Mouse (Mus musculus) neural tube, embryonic 12.5 days (tissue): ENCODE results near the gene Ccnd3. TPM values are rescaled to one million over a fixed set of nuclear protein-coding genes. Genes with fewer than 3 reads are reported as not detected.
"Not testable (repeated sequence)": the region's sequence is repeated elsewhere in the genome, so short reads cannot be mapped to it uniquely, and the experiment has no call there.

Experiments used
- ATAC-seq: fragments of 200-750 bp; cut with Nextera tagmentation; 2 replicates; pipeline ENCODE4 v1.8.0; 2017; ENCODE audit warnings: low read depth, mild to moderate bottlenecking, moderate TSS enrichment, moderate library complexity; ENCODE audit not compliant: low FRiP score
- H3K27ac ChIP-seq: fragments of 300-500 bp; sonication (generic); 2 replicates; pipeline ENCODE4 v1.5.1; 2016
- H3K27me3 ChIP-seq: fragments of 300-500 bp; sonication (generic); replicated peaks from 2 replicates; pipeline ENCODE4 v1.6.1; 2016; ENCODE audit warnings: mild to moderate bottlenecking
- H3K36me3 ChIP-seq: fragments of 300-500 bp; sonication (generic); 2 replicates; pipeline ENCODE4 v1.6.1; 2016; ENCODE audit warnings: mild to moderate bottlenecking
- H3K4me1 ChIP-seq: fragments of 300-500 bp; sonication (generic); 2 replicates; pipeline ENCODE4 v1.6.1; 2016
- H3K4me2 ChIP-seq: fragments of 300-500 bp; sonication (generic); replicated peaks from 2 replicates; pipeline ENCODE4 v1.6.1; 2016; ENCODE audit warnings: mild to moderate bottlenecking
- H3K4me3 ChIP-seq: fragments of 300-500 bp; sonication (generic); 2 replicates; pipeline ENCODE4 v1.5.1; 2016
- H3K9ac ChIP-seq: fragments of 300-500 bp; sonication (generic); 2 replicates; pipeline ENCODE4 v1.6.1; 2016; ENCODE audit warnings: mild to moderate bottlenecking
- H3K9me3 ChIP-seq: fragments of 300-500 bp; sonication (generic); 2 replicates; pipeline ENCODE4 v1.6.1; 2016; ENCODE audit warnings: mild to moderate bottlenecking
- WGBS: fragments of 180-500 bp; shearing (Covaris S2); methylation state at CpG from one replicate; pipeline ENCODE4 v1.1.7; 2016; 5-methylcytosine and 5-hydroxymethylcytosine counted together
- polyA plus RNA-seq: library from polyadenylated mRNA; unstranded; fragments of >200 nt; fragmentation: Nextera tagmentation; extraction: Ambion mirVana; gene quantifications from 2 replicates; pipeline ENCODE4 v1.2.1, GENCODE M21; 2016

The Ccnd3 gene
- polyA plus RNA-seq, 1 experiment from 2014 or later: 146 TPM

DNA sequence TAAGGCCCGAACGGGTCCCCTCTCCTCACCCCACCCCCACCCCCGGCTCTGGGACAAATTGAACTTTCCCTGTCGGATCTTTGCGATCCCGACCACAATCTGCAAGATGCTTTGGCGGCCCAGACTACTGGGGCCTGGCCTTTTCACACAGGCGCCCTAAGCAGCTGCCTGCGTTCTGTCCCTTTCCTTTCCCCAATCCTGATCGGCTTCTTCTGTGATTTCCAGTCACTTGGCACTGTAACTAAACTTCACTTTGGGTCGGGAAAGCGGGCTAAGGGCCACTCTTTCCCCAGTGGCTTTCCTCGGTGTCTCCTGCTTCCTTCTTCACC is 89.0 kb downstream of the Ccnd3 start:
- Histone ChIP-seq H3K27me3 (no peaks in the 10 kb centered on the region), H3K9me3 (no peaks in the 10 kb centered on the region), H3K4me1 (peaks cover 38% of the 10 kb centered on the region), H3K9ac (peak overlapping the region; percentile 75), H3K36me3 (peaks cover 7% of the 10 kb centered on the region), H3K27ac (peak overlapping the region; percentile 26; the same call in 1 of the 2 replicates), H3K4me2 (peak overlapping the region; percentile 91), H3K4me3 (peak overlapping the region; percentile 72)
- no peak; the same call in 1 of the 2 replicates for ATAC-seq
- WGBS: under 1% methylated on average over 13 of the region's 13 CpGs

DNA sequence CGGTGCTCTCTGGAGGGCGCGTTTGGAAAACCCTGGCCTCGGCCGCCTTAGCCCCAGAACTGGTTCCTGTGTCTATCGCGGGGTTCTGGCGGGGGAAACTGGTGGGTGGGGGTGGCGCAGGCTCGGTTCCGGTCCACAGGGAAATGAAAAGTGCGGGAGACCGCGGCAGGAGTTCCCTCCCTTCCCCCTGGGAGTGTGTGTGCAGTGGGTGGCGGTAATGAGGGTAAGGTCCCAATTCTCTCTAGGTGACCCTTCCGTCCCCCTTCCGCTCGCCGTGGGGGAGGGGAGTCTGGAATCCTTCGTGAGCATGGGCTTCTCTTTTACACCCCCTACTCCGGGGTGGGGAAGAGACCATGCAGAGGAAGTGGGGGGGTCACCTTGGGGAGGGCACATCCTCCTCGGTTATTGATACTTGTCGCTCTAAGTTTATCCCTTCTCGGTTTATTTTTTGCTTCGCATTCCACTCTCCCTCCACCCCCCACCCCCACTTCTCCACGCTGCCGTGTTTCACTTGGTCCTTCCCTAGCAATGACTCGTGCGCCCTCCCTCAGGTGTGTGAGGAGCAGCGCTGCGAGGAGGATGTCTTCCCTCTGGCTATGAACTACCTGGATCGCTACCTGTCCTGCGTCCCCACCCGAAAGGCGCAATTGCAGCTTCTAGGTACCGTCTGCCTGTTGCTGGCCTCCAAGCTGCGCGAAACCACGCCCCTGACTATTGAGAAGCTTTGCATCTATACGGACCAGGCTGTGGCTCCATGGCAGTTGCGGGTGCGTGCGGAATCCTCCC is 89.5 kb downstream of the Ccnd3 start:
- no peaks in the 10 kb centered on the region for H3K9me3 ChIP-seq
- peak overlapping the region; percentile 75 for H3K9ac ChIP-seq
- ATAC-seq: no peak
- peaks cover 13% of the 10 kb centered on the region for H3K36me3 ChIP-seq
- under 1% methylated on average over 43 of the region's 43 CpGs for WGBS
- no peaks in the 10 kb centered on the region for H3K27me3 ChIP-seq
- H3K4me2 ChIP-seq: peak overlapping the region; percentile 91
- H3K4me3 ChIP-seq: peak overlapping the region; percentile 72
- peak overlapping the region; percentile 21; the same call in 1 of the 2 replicates for H3K27ac ChIP-seq
- peaks cover 38% of the 10 kb centered on the region for H3K4me1 ChIP-seq

DNA sequence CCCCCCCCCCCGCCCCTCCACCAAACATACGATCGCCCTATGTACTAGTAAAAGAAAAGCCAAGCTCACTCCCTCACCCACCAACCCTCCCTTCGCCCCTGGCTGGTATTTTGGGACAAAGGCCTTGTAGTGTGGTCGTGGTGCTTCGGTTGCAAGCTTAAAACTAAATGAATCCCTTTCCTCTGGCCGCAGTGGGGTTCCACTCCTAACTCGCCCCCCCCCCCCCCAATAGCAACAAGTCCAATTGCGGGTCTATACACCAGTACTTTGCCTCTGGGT is 90.1 kb downstream of the Ccnd3 start:
- Histone ChIP-seq H3K4me3 (peak overlapping the region; percentile 72), H3K4me1 (peaks cover 38% of the 10 kb centered on the region), H3K9me3 (no peaks in the 10 kb centered on the region), H3K36me3 (peaks cover 18% of the 10 kb centered on the region), H3K27me3 (no peaks in the 10 kb centered on the region), H3K27ac (peak overlapping the region; percentile 72), H3K9ac (peak overlapping the region; percentile 75), H3K4me2 (peak overlapping the region; percentile 91)
- no peak for ATAC-seq
- 0% methylated on average over 7 of the region's 9 CpGs for WGBS

DNA sequence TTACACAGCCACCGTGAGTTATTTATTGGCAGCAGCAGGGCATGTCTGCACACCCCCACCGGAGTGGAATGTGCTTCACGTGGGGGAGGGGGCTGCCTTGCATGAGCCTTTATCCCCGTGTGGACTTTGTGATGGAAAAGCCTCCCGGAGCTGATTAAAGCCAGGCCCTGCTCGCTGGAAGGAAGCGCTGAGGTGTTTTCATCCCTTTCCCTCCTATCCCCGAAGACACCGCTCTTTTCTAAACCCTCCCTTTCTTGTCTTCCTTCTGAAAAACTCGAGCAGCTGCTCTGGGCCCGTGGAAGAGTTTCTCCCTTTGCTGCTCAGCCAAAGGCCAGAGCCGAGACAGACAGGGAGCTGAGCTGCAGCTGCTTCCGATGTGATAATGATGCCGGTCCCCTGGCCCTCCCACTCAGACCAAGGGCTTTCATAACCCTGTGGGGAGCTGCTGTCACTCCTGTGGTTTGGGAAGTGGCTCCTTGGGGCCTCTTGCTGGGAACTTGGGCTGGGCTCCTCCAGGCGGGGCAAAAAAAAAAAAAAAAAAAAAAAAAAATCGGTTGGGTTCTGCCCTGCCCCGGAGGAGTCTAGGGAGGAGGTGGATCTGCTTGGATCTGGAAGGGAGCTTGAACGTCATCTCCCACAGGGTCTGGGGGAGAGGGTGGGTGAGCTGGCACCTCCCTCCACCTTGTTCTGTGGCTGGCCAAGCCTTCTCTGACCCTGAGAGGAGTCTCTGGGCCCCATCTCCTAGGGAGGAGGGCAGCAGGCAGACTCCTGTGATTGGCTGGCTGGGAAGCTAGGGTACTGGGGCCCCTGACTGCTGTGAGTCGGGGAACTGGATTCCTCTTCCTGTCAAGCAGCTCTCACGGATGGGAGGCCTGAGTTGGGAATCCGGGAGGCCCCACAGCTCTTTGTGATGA is 90.7 kb downstream of the Ccnd3 start:
- H3K36me3 ChIP-seq: peaks cover 23% of the 10 kb centered on the region
- no peaks in the 10 kb centered on the region for H3K27me3 ChIP-seq
- WGBS: 1% methylated on average over 21 of the region's 21 CpGs
- H3K27ac ChIP-seq: peak overlapping the region; percentile 72
- H3K9ac ChIP-seq: peak overlapping the region; percentile 75
- peak overlapping the region; percentile 91 for H3K4me2 ChIP-seq
- ATAC-seq: peak; percentile 30
- no peaks in the 10 kb centered on the region for H3K9me3 ChIP-seq
- peaks cover 38% of the 10 kb centered on the region for H3K4me1 ChIP-seq
- H3K4me3 ChIP-seq: peak overlapping the region; percentile 72

DNA sequence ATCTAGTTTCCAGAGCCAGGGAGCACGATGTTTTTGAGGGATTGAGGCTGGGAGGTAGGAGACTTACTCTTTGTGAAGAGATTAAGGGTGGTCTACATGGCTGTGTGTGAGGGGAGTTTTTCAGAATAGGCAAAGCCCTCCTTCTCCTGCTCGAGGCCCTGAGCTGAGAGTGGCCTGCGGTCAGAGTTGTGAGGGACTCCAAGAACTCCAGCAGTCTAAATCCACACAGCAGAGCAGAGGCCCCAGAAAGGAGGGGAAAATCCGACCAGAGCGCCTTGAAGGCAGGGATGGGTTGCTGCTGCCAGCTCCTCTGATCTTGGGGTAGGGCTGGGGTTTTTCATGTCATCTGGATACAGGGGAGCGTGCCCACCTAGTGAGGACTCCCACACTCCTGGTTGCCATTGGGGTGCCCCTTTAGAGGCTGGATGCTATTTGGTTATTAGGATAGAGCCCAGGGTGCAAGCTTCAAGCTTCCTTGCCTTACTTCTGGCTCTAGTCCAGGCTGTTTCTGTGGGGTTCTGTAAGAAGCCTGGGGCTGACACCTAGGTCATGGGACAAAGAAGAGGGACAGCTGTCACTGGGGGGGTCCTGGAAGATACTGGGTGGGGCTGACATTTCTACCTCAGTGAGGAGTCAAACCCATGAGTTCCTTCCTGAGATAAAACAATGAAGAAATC is 91.4 kb downstream of the Ccnd3 start:
- 27% methylated on average over 6 of the region's 6 CpGs for WGBS
- ATAC-seq: no peak
- H3K4me1 ChIP-seq: peaks cover 38% of the 10 kb centered on the region

DNA sequence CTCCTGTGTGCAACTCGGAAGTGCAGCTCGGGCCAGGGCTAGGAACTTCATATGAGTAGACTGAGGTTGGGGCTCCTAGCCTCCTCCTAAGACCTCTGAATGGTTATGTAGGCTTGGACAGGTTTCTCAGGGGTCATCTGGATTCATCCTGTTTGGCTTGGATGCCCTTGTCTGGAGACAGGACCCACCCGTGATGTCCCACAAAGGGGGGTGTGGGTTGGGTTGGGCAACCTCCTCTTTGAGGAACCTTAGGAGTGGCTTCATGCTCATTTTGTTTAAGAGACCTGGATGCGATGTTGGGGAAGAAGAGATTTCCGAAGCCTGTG is 92.0 kb downstream of the Ccnd3 start:
- Histone ChIP-seq H3K9me3 (no peaks in the 10 kb centered on the region), H3K4me2 (peak overlapping the region; percentile 91), H3K27me3 (no peaks in the 10 kb centered on the region), H3K4me3 (no peak overlapping the region), H3K4me1 (peaks cover 38% of the 10 kb centered on the region), H3K9ac (peak overlapping the region; percentile 75; the same call in 1 of the 2 replicates), H3K36me3 (peaks cover 36% of the 10 kb centered on the region), H3K27ac (no peak overlapping the region)
- 81% methylated on average over 5 of the region's 5 CpGs for WGBS
- ATAC-seq: no peak

More for the DNA sequence above, 91.4 kb downstream of the Ccnd3 start:
- peak overlapping the region; percentile 91 for H3K4me2 ChIP-seq
- H3K9ac ChIP-seq: peak overlapping the region; percentile 75
- H3K36me3 ChIP-seq: peaks cover 31% of the 10 kb centered on the region
- H3K27me3 ChIP-seq: no peaks in the 10 kb centered on the region
- peak overlapping the region; percentile 72; the same call in 1 of the 2 replicates for H3K27ac ChIP-seq
- H3K9me3 ChIP-seq: no peaks in the 10 kb centered on the region
- H3K4me3 ChIP-seq: peak overlapping the region; percentile 72

DNA sequence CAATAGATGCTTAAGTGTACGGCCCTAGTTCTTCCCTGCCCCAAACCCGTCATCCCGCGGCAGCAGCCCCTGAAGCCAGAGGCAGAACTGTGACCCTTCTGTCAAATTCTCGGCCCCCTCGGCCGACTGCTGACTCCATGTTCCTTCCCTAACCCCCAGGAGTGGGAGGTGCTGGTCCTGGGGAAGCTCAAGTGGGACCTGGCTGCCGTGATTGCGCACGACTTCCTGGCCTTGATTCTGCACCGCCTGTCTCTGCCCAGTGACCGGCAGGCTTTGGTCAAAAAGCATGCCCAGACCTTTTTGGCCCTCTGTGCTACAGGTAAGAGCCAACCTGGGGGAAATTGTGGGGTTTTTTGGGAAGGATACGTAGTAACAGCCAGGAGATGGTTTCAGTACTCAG is 92.4 kb downstream of the Ccnd3 start:
- ATAC-seq: no peak
- peaks cover 41% of the 10 kb centered on the region for H3K36me3 ChIP-seq
- 0 out of 2 replicates have a peak overlapping the region, but pooled peaks have one; percentile 75 for H3K9ac ChIP-seq

DNA sequence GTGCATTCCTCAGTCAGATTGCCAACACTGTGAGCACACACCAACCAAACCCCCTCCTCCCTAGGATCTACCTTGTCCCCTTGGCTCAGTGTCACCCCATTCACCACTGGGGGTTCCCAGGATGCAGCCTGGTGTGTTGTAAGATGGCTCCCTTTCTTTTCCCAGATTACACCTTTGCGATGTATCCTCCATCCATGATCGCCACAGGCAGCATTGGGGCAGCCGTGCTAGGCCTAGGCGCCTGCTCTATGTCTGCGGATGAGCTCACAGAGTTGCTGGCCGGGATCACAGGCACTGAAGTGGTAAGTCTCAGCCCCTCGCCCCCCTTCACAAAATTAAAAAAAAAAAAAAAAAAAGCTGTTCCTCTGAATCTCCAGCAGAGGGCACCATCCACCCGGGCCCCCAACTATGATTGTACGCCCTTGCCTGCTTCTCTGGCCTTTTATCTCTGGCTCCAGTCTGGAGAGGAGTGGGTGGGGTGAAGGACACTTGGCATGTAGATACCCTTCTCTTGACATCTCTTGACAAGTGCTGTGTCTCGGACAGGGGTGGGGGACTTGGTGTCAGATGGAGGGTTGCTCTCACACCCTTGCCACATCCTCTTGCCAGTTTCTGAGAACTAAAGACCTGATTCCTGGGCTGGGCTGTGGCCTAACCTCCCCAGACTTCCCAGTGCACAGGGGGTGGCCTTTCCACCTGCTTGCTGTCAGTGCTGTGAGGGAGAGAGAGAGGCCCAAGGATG is 93.2 kb downstream of the Ccnd3 start:
- no peak for ATAC-seq
- Histone ChIP-seq H3K4me1 (peaks cover 38% of the 10 kb centered on the region), H3K4me2 (peak overlapping the region; percentile 24; the same call in 1 of the 2 replicates), H3K4me3 (no peak overlapping the region), H3K9ac (no peak overlapping the region), H3K9me3 (no peaks in the 10 kb centered on the region), H3K27me3 (no peaks in the 10 kb centered on the region), H3K36me3 (peaks cover 46% of the 10 kb centered on the region), H3K27ac (no peak overlapping the region)
- WGBS: 36% methylated on average over 10 of the region's 10 CpGs

More for the DNA sequence above, 92.4 kb downstream of the Ccnd3 start:
- Histone ChIP-seq H3K4me1 (peaks cover 38% of the 10 kb centered on the region), H3K4me3 (no peak overlapping the region), H3K9me3 (no peaks in the 10 kb centered on the region), H3K27me3 (no peaks in the 10 kb centered on the region), H3K27ac (no peak overlapping the region), H3K4me2 (peak overlapping the region; percentile 24)
- 82% methylated on average over 13 of the region's 13 CpGs for WGBS

DNA sequence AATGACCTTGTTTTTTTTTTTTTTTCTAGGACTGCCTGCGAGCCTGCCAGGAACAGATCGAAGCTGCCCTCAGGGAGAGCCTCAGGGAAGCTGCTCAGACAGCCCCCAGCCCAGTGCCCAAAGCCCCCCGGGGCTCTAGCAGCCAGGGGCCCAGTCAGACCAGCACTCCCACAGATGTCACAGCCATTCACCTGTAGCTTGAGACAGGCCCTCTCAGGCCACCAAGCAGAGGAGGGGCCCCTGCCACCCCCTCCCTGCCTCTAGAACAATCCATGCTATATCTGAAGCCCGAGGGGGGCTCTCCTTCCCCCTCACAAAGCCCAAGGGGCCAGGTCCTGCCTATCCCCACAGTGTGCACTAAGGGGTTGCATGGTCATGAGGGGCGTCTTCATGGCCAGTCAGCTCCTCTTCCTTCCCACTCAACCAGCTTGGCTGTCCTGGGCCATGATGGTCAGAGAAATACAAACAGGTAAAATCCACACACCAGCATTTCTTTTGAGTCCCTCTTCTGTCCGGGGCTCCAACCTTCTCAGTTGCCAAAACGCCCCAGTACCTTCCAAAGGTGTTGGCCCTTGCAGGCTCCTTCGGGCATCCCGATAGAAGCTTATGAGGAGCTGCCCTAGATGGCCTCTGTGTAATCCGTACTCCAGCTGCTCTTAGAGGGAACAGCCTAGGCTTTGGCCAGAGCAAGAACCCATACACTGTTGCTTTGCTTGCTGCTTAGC is 93.9 kb downstream of the Ccnd3 start:
- Histone ChIP-seq H3K36me3 (peaks cover 50% of the 10 kb centered on the region), H3K4me1 (peaks cover 38% of the 10 kb centered on the region)
- not testable (repeated sequence) for H3K9ac ChIP-seq, H3K27me3 ChIP-seq, H3K4me3 ChIP-seq, H3K4me2 ChIP-seq, H3K27ac ChIP-seq, ATAC-seq, H3K9me3 ChIP-seq
- WGBS: 81% methylated on average over 10 of the region's 10 CpGs

DNA sequence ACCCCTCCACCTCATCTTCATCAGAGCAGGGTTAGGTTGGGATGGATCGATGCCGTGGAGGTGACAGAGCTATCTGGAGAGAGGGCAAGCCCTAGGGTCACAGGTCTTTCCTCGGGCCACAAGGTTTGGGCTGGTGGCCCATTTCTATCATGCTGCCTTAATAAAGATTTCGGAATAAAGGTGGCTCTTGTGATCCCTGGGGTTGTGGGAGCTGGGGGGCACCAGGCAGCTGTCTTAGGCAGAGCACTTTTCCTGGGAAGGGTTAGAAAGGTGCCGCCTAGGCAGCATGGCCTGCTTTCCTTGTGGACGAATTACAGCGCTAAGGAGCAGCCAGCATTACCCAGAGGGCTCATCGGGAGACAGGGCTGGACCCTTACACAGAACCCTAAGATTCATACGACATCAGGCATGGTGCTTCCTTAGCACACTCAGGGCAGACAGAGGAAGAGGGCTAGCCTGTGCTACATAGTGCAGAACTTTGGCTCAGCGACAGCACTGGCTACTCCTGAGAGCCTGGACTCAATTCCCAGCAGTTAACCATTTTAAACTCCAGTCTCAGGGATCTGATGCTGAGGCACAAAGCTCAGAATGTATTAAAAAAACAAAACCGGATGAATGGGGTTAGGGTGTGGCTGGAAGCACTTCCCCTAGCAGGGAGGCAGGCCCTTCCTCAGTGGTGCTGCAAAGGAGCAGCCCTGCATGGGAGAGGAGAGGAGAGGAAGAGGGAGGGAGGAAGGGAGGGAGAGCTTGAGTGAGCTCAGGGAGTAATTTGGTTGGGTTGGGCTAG is 94.9 kb downstream of the Ccnd3 start:
- WGBS: 80% methylated on average over 11 of the region's 11 CpGs
- ATAC-seq: no peak
- H3K36me3 ChIP-seq: peaks cover 60% of the 10 kb centered on the region

More for the DNA sequence above, 94.9 kb downstream of the Ccnd3 start:
- 0 out of 2 replicates have a peak overlapping the region, but pooled peaks have one; percentile 1 for H3K27ac ChIP-seq
- peaks cover 29% of the 10 kb centered on the region for H3K4me1 ChIP-seq
- no peak overlapping the region for H3K4me3 ChIP-seq
- no peak overlapping the region for H3K9ac ChIP-seq
- H3K27me3 ChIP-seq: no peaks in the 10 kb centered on the region
- no peaks in the 10 kb centered on the region for H3K9me3 ChIP-seq
- no peak overlapping the region for H3K4me2 ChIP-seq
